Mouse (Mus musculus) layer of hippocampus, adult 9-11 months (tissue): ENCODE results near the gene 1700029I15Rik.

ENCODE experiments used
- DNase-seq: peaks from one replicate; pipeline ENCODE4 v3.0.0; 2022

The 1700029I15Rik gene

DNA sequence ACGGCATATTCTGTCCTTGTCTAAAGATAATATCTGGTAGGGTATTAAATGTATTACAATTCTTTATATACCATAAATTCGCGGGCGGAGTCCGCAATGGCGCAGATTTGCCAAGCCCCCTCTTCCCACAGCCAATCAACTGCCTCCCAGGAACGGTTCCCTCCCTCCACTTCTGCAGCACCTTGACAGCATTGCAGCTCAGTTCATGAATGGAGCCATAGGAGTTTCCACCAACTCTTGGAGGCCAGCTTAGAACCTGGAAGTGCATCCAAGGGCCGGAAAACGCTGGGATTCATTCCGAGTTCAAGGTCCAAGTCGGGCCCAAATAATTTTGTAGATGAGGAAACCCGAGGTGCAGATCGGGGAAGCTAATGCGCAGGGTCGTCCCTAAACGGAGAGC lies 7.8 kb upstream of the 1700029I15Rik start, which contains the start of the genes Pex16 and Large2:
Gene Pex16, plus strand, starts transcription at position 163 of the 400 bp plus-strand sequence.
Gene Large2, minus strand, starts transcription at position 356 of the 400 bp plus-strand sequence.
- DNase-seq: no peak

DNA sequence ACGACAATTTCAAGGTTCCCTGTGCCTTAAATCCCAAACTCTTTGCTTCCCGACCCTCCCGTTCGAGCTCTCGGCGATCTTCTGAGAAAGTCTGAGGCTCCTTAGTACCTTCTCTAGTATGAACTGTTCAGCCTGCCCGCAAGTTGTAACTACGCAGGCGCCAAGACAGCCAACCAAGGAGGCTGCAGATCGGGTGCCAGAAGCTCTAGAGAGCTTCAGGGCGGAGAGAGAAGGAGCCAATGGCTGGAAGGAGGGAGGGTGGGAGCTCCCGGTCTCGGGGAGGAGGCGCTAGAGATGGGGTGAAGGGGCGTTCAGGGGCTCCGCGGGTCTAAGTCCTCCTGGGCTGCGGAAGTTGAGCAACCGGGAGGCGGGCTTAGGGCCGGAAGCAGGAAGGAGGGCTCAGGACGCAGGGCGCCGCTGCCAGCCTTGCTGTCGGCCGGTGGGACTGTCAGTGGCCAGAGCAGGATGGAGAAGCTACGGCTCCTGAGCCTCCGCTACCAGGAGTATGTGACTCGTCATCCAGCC lies 7.2 kb upstream of the 1700029I15Rik start:
- DNase-seq: peak; percentile 98

DNA sequence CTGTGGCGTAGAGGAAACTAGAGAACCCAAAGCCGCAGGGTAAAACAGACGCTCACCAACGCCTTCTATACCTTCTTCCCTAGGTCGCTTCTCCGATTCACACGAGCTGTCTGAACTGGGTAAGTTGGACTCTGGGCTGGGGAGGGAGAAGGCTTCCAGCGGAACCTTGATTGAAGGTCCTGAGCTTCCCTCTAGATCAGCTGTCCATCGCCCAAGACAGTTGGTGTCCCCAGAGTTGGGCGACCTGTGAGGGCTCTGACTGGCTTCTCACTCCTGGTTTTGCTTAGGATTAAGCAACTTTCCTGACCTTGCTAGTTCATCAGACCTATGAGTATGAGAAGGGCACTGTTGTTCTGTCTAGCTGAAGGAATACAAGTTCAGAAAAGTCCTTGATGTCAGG lies 6.5 kb upstream of the 1700029I15Rik start:
- no peak for DNase-seq

DNA sequence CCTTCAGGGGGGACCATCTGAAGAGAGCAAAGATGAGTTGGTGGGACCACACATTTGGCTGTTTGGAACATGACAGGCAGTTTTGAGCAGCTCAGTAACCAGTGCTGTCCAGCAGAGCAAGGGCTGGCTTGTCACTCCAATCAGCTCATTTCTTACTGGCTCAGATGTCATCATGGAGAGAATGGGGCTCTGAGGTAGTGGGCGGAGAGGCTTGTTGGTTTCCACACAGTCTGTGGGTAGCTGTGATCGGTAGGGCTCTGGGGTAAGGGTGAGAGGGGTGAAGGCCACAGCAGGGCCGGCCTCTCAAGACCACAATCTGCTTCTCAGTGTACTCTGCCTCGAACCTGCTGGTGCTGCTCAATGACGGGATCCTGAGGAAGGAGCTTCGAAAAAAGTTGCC lies 6.0 kb upstream of the 1700029I15Rik start:
- no peak for DNase-seq

DNA sequence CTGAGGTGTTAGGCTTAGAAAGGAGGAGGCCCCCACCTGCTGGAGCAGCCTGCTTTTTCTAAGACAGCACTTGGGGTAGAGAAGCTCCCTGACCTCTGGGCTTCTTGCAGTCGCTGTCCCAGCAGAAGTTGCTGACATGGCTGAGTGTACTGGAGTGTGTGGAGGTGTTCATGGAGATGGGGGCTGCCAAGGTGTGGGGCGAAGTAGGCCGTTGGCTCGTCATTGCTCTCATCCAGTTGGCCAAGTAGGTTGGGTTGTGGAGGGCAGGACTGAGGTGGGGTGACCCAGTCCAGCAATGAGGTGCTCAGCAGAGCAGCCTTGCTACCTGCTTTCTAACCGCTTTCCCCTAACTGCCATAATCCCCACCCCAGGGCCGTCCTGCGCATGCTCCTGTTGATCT lies 5.0 kb upstream of the 1700029I15Rik start:
- DNase-seq: no peak

DNA sequence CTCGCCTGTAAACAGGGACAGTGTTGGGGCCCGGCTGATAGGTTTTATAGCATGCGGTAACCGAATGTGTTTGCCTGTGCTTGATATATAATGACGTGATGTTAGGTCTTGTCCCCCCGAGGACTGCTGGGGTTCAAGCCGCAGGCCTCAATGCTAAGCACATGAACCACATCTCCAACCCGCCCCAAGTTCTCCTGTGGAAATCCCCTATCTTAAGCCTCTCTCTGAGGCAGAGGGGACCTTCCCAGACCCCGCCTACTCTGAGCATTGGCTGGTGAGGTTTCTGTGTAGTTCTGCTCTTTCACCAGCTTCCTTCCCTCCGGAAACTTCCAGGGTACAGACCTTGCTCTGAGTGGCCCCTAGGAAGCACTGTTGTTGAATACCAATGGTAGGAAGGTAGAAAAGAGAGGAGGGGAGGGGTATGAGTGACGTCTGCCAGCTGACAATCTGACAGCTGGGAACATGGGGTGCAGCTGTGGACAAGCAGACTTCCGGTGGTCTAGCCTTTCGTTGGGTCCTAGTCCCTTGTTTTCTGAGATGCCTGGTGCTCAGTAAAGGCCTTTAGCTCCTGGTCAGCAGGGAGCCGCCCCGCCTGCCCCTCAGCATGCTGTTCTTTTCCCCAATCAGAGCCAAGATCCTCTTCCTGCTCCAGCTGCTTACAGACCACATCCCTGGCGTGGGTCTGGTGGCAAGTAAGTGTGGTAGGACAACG lies 2.4 kb upstream of the 1700029I15Rik start:
- DNase-seq: no peak

DNA sequence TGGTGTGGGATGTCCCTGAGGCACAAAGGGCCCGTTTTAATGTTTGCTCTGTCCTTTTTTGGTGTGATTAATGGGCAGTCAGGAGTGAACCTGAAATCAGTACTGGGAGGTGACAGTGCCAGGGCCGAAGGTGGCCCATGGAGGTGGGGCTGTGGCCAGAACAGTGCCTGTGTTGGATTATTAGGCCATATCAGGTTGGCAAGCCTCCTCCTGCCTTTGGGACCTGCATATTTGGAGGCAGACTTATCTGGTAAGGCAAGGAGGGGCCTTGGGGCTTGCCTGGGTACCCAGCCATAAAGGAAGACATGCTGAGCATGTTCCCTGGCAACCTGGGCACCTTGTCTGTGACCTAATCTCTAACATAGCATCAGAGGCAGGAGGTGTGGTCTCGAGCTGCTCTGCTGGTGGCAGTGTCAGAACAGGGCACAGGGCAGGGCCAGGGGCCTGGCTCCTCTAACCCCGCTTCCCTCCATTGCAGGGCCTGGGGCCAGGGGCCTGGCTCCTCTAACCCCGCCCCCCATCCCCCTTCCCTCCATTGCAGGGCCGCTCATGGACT lies 1.8 kb upstream of the 1700029I15Rik start:
- DNase-seq: no peak

DNA sequence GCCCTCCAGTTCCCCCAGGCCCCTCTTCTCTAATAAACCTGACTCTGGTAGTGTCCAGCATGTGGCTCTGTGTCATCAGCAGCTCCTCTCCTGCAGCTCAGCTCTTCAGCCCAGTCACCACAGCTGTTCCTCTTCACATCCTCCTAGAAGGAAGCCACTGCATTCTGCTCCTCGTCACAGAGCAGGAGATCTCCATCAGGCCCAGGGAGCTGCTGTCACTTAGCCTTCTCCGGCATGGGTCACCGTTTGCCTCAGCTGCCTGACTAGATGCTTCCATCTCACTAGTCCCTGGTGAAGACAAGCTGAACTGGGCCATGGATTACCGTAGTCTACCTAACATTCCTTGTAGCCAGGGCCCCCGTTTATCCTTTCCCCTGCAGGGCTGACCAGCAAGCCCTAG lies 1.2 kb upstream of the 1700029I15Rik start:
- no peak for DNase-seq

DNA sequence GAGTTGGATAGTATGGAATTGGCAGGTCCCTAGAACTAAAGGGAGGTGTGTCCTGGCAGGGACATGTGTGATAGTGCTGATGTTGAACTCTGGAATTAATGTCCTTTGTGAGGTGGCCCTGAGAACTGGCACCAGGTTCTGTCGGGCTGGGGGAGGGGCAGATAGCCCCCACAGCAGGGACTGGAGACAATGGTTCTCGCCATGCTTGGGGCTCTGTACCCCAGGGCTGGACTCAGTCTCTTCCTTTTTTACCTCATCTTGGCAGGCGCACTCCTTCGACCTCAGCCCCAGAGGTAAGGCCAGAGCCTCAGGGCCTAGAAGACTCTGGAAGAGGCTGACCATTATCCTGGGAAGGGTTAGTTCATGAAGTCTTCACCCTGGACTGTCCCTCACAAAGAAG lies 421 bp downstream of the 1700029I15Rik start:
- DNase-seq: no peak

DNA sequence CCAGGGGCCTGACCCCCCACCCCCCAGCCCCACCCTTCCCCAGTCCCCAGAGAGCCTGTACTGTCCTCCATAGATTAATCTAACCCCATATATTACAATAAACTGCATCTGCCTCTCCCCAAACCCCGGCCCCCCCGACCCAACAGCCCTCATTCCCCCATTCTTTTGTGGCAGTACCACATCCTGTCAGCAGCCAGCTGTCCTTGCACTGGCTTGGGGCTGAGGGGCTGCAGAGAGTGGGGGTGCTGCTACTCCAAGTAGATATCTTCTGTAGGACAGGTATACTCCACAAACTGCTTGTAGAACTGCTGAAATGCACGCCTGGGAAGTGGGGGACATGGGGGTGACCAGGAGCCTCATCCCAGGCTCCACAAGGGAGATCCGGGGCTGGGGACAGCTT lies 1.8 kb downstream of the 1700029I15Rik start:
- no peak for DNase-seq

DNA sequence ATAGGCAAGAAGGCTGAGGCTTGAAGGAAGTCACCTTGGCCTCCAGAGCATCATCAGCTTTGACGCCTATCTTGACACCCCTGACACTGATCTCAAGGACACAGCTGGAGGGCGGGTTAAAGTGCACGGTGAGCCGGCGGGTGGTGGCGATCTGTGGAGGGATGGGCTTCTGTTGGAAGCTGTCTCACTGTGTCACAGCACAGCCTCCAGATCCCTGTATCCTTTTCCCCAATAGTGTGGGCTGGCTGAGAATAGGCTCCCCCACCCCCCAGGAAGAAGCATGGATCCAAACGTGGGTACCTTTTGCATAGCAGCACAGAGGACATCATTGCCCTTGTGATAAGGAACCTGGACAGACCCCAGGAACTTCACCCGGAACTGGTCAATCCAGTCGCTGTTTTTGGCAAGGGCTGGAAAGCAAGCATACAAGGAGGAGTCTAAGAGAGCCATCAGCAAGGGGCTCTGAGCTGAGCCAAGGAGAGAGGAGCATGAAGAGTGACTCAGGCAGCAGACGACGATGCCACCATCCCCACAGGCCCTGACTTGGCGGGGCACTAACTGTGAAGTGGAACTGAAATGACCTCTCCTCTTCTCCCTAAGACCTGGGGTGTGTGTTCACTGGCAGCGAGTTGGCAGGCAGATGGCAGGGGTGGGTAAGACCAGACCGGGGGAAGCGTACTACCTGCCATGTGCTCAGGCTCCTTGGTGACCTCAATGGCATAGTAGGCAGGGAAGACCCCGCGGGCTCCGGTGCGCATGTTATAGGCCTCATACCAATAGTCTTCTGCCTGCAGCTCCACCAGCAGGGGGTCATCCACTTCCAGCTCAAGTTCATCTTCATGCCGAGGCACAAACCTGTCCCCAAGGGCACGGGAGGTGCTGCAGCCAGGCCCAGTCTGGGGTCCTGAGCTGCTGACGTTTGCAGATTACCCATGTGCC lies 3.0 kb downstream of the 1700029I15Rik start:
- no peak for DNase-seq

DNA sequence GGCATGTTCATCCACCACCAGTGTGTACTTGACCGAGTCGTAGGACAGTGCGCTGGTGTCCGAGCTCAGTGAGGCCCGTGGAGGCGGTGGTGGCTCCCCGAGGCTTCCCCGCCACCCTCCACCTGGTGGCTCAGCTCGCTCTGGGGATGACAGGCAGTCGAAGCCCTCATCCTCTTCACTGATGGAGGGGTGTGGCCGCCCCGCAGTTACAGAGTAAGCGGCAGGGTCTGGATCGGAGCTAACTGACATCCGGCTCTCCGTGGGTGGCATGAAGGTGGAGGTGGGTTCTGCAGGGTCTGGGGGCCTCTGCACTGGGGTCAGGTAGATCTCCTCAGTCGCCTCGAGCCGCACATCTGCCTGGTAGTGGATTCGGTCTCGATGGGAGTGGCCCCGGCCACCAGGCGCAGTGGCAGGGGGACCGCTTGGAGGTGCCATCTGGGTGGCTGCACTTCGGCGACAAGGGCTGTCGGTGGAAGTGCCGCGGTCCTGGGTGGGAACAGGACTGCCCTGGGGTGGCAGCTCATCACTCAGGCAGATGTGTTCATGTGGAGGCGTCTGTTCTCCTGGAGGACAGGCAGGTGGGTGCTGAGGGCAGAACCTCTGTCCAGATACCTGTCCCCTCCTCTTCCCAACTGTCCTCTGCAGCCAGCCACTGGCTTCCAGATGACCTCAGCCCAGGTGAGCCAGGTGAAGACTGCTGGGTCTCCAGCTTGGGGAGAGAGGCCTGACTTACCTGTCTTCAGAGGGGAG lies 4.7 kb downstream of the 1700029I15Rik start:
- no peak for DNase-seq

DNA sequence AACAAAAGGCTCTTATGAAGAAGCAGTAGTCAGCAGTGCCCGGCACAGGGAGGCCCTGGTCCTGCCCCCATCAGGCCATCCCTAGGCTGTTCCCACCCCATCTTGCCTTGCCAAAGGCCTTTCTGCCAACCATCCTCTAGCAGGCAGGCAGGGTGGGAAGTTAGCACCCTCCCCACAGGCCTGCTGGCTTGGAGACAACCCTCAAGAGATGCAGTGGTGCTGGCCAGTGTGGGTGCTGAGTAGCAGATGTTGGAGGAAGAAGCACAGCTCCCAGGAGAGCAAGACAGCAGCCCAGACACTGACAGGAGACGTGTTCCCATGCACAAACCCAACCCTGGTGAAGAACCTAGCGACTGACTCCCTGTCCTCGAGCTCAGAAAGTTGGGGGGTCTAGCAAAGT lies 5.3 kb downstream of the 1700029I15Rik start:
- DNase-seq: peak; percentile 89

DNA sequence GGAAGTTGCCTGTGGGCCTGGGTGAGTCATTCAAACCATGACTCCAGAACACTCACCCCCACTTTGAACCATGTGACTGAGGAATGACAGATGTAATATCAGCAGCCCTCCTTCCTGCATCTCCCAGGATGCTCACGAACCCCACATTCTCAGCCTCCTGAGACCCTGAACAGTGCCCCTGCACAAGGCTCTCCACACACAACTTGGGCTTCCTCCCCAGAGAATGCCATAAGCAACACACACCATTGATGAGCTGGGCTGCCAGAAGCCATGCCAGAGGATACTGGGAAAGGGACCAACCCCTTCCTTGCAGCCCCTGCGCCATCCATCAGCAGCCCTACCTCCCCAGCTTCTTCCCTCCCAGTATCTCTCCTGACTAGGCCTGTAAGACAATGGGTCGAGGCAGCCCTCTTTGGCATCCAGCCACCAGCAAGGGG lies 5.8 kb downstream of the 1700029I15Rik start:
- peak; percentile 56 for DNase-seq

DNA sequence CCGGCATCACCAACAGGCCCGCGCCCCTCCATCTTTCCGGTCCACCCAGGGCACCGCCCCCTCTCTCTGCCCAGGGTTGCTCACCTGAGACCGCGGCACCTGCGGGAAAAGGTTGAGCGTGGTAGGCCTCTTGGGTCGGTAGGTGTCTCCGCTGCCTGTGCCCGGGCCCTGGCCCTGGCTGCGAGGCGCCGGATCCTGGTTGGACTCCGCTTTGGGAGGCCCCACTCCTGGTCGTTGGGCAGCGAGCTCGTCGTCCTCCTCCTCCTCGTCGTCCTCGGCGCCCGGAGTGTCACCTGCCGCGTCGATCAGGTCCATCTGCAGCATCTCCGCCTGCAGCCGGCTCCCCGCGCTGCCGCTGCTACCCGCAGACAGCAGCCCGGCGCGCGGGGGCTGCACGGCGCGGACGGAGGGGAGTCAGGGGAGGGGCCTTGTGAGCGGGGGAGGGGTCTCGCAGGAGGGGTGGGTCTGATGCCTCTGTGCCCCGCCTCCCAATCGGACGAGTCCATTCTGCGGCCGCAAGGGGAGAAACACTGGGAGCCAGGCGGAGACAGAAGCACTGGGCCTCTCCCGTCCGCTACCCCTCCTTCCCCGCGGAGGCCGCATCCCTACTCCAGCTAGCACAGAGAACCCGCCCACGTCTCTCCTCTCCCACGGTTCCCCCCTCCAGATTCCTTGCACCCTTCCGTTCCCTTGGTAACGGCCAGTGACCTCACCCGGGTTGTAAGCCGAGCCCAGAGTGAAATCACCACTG lies 6.7 kb downstream of the 1700029I15Rik start:
- DNase-seq: peak; percentile 98

DNA sequence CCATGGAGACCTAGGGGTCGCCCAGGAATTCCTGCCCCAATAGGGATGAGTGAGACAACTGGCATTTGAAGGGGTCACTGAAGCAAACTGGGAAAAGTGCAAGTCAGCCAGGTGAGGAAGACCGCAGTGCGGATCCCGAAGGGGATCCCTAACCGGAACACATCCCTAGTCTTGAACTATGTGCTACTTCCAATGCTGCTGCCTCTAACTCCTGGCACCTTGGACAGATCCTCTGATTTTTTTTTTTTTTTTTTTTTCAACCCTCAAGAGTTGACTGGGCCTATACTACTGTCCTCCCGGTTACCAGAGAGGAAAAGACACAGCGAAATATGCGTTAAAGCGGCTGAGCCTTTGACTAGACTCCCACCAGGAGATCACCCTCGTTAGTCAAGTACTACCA lies 7.3 kb downstream of the 1700029I15Rik start:
- no peak for DNase-seq

DNA sequence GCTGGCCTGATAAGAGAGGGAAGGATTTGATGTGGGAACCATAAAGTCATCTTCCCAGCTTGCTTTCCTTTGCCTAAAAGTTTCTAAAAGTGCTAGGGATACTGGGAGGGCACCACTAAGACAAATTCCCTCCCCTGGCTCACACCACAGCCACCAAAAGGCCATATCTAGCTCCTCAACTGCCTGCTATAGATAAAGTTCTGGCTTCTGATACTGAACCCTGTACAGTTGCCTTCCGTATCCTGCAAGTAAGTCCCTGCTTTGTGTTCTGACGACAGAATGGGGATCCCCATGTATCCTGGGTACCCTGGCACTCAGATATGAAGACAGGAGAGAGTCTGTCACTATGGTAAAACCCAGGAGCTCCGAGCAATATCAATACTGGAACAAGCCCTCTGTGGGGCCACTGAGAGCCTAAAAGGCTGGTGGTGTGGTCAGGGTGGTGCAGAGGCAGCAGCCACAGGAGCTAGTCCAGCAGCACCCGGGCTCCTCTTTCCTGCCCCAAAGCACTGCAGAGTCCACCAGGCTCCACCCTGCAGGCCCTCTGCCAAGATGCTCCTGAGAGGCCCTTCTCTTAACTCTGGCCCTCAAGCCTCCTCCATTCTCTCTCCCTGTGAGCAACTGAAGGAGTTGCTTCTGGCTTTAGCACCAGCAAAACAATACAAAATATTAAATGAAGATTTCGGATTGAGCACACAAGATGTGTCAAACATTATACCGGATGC lies 8.0 kb downstream of the 1700029I15Rik start:
- no peak for DNase-seq

DNA sequence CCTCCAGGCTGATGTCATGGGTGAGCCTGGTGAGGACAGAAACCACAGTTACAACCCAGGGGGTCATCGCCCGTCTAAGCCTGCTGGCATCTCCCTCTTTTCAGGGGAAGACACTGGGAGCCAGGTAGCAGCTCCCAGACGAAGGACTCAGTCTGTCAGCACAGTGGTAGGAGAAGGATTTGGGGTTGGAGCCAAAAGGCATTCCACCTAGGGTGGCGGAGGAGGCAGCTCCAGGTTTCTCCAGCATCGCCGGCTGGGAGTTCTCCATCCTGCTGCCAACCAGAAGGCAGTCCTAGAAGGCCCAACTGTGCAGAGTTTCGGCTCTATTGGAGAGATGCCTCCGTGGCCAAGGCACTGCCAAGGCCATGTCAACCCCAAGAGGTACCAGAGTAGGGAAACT lies 8.8 kb downstream of the 1700029I15Rik start:
- DNase-seq: peak; percentile 56

DNA sequence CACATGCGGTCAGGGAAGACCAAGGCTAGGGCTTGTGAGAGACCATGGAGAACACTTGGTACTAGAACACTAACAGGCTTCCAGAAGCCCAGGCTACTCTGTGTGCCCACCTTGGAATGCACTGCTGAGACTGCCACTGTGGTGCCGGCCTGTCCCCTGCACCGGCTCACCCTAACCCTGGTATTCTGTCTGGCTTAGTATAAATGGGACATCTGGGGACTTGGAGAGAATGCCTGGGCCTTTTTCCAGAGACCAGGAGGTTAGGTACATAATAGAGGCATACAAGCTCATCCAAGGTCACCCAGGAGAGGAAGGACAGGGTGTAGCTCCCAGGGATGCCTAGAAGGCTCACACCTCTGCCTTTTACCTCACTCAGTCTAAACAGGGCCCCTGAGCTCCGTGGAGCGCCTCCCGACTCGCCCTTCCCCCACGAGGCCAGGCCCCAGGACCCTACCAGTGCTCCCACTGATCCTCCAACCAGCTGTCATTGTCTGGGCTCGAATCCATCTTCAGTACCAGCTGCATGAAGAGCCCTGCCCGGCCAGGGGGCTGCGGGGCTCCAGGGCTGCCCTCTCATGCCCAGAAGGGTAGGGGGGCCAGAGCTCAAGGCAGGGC lies 9.5 kb downstream of the 1700029I15Rik start:
- no peak for DNase-seq
